Mouse (Mus musculus): ENCODE measurements around the gene A730049H05Rik.

DNA sequence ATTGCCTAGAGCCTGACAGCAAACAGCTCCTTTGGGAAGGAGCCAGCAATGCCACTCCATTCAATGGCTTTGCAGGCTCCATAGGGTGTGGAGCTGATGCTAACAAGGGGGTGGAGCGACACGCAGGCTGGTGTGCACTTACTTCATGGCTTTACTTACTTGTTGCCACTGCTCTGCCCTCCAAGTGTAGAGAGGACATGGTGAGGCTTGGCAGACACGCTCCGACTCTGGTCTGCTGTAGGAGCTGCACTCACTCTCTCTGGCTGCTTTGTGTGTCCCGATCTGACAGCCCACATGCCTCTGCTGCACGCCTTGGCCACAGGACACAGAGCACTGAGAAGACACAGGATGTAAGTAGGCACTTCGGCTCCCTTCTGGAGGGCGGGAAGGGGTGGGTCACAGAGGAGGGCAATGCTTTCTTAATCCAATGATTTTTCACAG, at the start of gene A730049H05Rik:
- TF ChIP-seq CTCF (IDR thresholded peaks at IDR 0.05; ENCODE audit: low read depth, low read length) (no peak), GATA2 (IDR thresholded peaks at IDR 0.05; ENCODE audit: borderline replicate concordance, low read depth, low read length) (no peak), POLR2AphosphoS5 (IDR thresholded peaks at IDR 0.05; ENCODE audit: insufficient replicate concordance, low read depth, low read length) (no peak)
